In the genomic region with DNA sequence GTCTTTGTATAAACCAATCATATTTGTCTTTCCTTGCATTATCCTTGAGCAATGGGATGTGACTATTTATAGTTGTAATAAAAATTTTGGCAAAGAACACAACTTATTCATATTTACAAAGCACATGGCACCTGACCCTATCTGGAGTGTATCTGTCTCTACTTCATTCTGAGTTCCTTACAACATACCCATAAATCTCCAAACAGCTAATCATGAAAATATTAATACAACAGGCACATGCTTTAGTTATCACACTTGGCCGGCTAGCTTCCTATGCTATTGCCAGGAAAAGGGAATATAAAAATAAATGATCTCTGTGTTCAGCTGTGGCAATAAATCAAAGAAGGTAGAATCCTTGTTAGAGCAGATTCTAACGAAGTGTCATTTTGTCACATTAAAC, we compare ENCODE assay signal across 20 mouse cellular contexts.
A peak's percentile ranks its signal among the peaks of the same experiment; 100 is the strongest.
DNase-seq lines count a peak whose midpoint lies in the region; ATAC-seq and TF ChIP-seq lines count a peak whose summit lies in the region.
"Had no signal": no experiment of that assay in that cellular context is flagged by ENCODE, and none has a peak within 500 bp of the region (broad histone marks: within the 10 kb centered on the region; RNA-seq: fewer than 3 reads in every experiment).

No protein-coding gene starts in this region.

- ATAC-seq in limb, embryonic 11.5 days (ENCODE audit: insufficient number of reproducible peaks, low FRiP score, low TSS enrichment, low read depth), result peak; percentile 57; the same call in 1 of the 2 replicates
- peak; percentile 91 for ATAC-seq in lung, postnatal 0 days
- no peak for ATAC-seq in hindbrain, embryonic 12.5 days (ENCODE audit: low FRiP score)
- ATAC-seq: activated CD4-positive, CD25-positive, alpha-beta regulatory T cell, adult 4 months; forebrain, embryonic 14.5 days; Patski had no signal

- H3K9ac ChIP-seq in limb, embryonic 11.5 days (ENCODE audit: low read length), result no peak overlapping the region
- H3K9ac ChIP-seq in lung, postnatal 0 days (replicated peaks; ENCODE audit: low read depth), result no peak overlapping the region
- no peak overlapping the region for H3K9ac ChIP-seq in hindbrain, embryonic 12.5 days
- H3K9ac ChIP-seq: heart, embryonic 13.5 days; hindbrain, embryonic 13.5 days had no signal

- TF ChIP-seq CTCF in lung, postnatal 0 days (IDR thresholded peaks at IDR 0.05), result no peak

- no peaks in the 10 kb centered on the region for H3K27me3 ChIP-seq in limb, embryonic 11.5 days (ENCODE audit: control insufficient read depth, insufficient read depth, low read length)
- no peaks in the 10 kb centered on the region for H3K27me3 ChIP-seq in limb, embryonic 10.5 days (ENCODE audit: low read depth, poor library complexity, severe bottlenecking)
- H3K27me3 ChIP-seq in lung, postnatal 0 days (replicated peaks; ENCODE audit: insufficient read depth, low read length), result no peaks in the 10 kb centered on the region
- H3K27me3 ChIP-seq in hindbrain, embryonic 12.5 days, result no peaks in the 10 kb centered on the region
- H3K27me3 ChIP-seq: CH12.LX; heart, embryonic 13.5 days; hindbrain, embryonic 13.5 days had no signal

- peak; percentile 87 for TF ChIP-seq EP300 in lung, postnatal 0 days (IDR thresholded peaks at IDR 0.05)

- DNase-seq in limb, embryonic 11.5 days (ENCODE audit: low spot score), result no peak
- DNase-seq in limb, embryonic 10.5 days (ENCODE audit: low spot score), result no peak
- DNase-seq in lung, postnatal 0 days (ENCODE audit: low spot score), result peak; percentile 85
- DNase-seq in lung, adult 18-20 months, result no peak
- peak; percentile 4 for DNase-seq in lung, postnatal 25 days (ENCODE audit: low spot score)
- DNase-seq: adrenal gland, postnatal 14 days; cerebellum, adult 11-12 months; cerebellum, adult 9-11 months; cerebellum, postnatal 36 days; gastrocnemius, adult 2 months; gastrocnemius, postnatal 25 days; heart, postnatal 36 days had no signal

- 66% methylated on average over 2 of the region's 2 CpGs for WGBS in limb, embryonic 11.5 days
- WGBS in limb, embryonic 10.5 days, result 75% methylated on average over 2 of the region's 2 CpGs
- WGBS in lung, postnatal 0 days, result 52% methylated on average over 2 of the region's 2 CpGs
- WGBS in hindbrain, embryonic 12.5 days, result 89% methylated on average over 2 of the region's 2 CpGs

- H3K4me2 ChIP-seq in limb, embryonic 11.5 days (ENCODE audit: low read depth, severe bottlenecking), result no peak overlapping the region
- H3K4me2 ChIP-seq in lung, postnatal 0 days (replicated peaks; ENCODE audit: low read depth, low read length), result no peak overlapping the region
- H3K4me2 ChIP-seq in hindbrain, embryonic 12.5 days (replicated peaks), result no peak overlapping the region
- H3K4me2 ChIP-seq: heart, embryonic 13.5 days; hindbrain, embryonic 13.5 days had no signal

- H3K9me3 ChIP-seq in limb, embryonic 11.5 days (ENCODE audit: control insufficient read depth, low read length), result no peaks in the 10 kb centered on the region
- no peaks in the 10 kb centered on the region for H3K9me3 ChIP-seq in limb, embryonic 10.5 days (replicated peaks)
- H3K9me3 ChIP-seq in lung, postnatal 0 days (ENCODE audit: low read length), result no peaks in the 10 kb centered on the region
- no peaks in the 10 kb centered on the region for H3K9me3 ChIP-seq in hindbrain, embryonic 12.5 days (replicated peaks)
- H3K9me3 ChIP-seq: embryonic facial prominence, embryonic 10.5 days; heart, embryonic 13.5 days; hindbrain, embryonic 13.5 days had no signal

- H3K4me3 ChIP-seq in limb, embryonic 11.5 days (ENCODE audit: low read depth, low read length), result no peak overlapping the region
- no peak overlapping the region for H3K4me3 ChIP-seq in limb, embryonic 10.5 days
- no peak overlapping the region for H3K4me3 ChIP-seq in lung, postnatal 0 days (ENCODE audit: low read depth, low read length)
- no peak overlapping the region for H3K4me3 ChIP-seq in hindbrain, embryonic 12.5 days
- H3K4me3 ChIP-seq: embryonic facial prominence, embryonic 10.5 days; gastrocnemius, adult 2 months; heart, embryonic 13.5 days; hindbrain, embryonic 13.5 days had no signal

- H3K27ac ChIP-seq in limb, embryonic 11.5 days (replicated peaks; ENCODE audit: low read depth, low read length), result no peak overlapping the region
- H3K27ac ChIP-seq in limb, embryonic 10.5 days, result no peak overlapping the region
- no peak overlapping the region for H3K27ac ChIP-seq in lung, postnatal 0 days (ENCODE audit: low read length)
- H3K27ac ChIP-seq in hindbrain, embryonic 12.5 days, result no peak overlapping the region
- H3K27ac ChIP-seq: embryonic facial prominence, embryonic 10.5 days; gastrocnemius, adult 2 months; heart, embryonic 13.5 days; hindbrain, embryonic 13.5 days had no signal

- H3K4me1 ChIP-seq in limb, embryonic 11.5 days (ENCODE audit: control insufficient read depth, insufficient read depth, low read length), result no peaks in the 10 kb centered on the region
- peaks cover 5% of the 10 kb centered on the region; the same call in 1 of the 2 replicates for H3K4me1 ChIP-seq in limb, embryonic 10.5 days
- H3K4me1 ChIP-seq in lung, postnatal 0 days (ENCODE audit: insufficient read depth, low read depth, low read length), result no peaks in the 10 kb centered on the region
- no peaks in the 10 kb centered on the region for H3K4me1 ChIP-seq in hindbrain, embryonic 12.5 days
- H3K4me1 ChIP-seq: embryonic facial prominence, embryonic 10.5 days; heart, embryonic 13.5 days; hindbrain, embryonic 13.5 days had no signal

- no peaks in the 10 kb centered on the region for H3K36me3 ChIP-seq in limb, embryonic 11.5 days (ENCODE audit: control insufficient read depth, insufficient read depth, low read length)
- no peaks in the 10 kb centered on the region for H3K36me3 ChIP-seq in limb, embryonic 10.5 days
- no peaks in the 10 kb centered on the region for H3K36me3 ChIP-seq in lung, postnatal 0 days (ENCODE audit: insufficient read depth, low read length)
- H3K36me3 ChIP-seq in hindbrain, embryonic 12.5 days, result no peaks in the 10 kb centered on the region
- H3K36me3 ChIP-seq: embryonic facial prominence, embryonic 10.5 days; heart, embryonic 13.5 days; hindbrain, embryonic 13.5 days had no signal

Comparison
In these comparisons a context has a peak if more than half of its experiments do, and no peak if none do; other contexts are left out.
1. DNase-seq: peak in lung, postnatal 0 days (single experiment) and lung, postnatal 25 days (single experiment); none in limb, embryonic 11.5 days (single experiment), limb, embryonic 10.5 days (single experiment) and lung, adult 18-20 months (0 of 2).